Mouse (Mus musculus) lung, postnatal 0 days (tissue): Measurements from ENCODE around the gene Igsf21. TPM values are rescaled to one million over a fixed set of nuclear protein-coding genes. Genes with fewer than 3 reads are reported as not detected.

Experiments
- ATAC-seq: fragments of 200-750 bp; cut with Nextera tagmentation; 2 replicates; pipeline ENCODE4 v1.8.0; 2017; ENCODE audit warnings: moderate library complexity
- DNase-seq: peaks from one replicate; pipeline ENCODE4 v3.0.0-alpha.2; 2016; ENCODE audit warnings: low spot score
- H3K27ac ChIP-seq: fragments of 300-500 bp; sonication (generic); 2 replicates; pipeline ENCODE4 v1.5.1; 2014; ENCODE audit warnings: antibody characterized with exemption, mild to moderate bottlenecking, low read length, mixed read lengths
- H3K27me3 ChIP-seq: fragments of 300-500 bp; sonication (generic); replicated peaks from 2 replicates; pipeline ENCODE4 v1.6.1; 2014; ENCODE audit warnings: low read length, mixed read lengths; ENCODE audit not compliant: insufficient read depth
- H3K36me3 ChIP-seq: fragments of 300-500 bp; sonication (generic); 2 replicates; pipeline ENCODE4 v1.6.1; 2014; ENCODE audit warnings: low read length, mixed read lengths; ENCODE audit not compliant: insufficient read depth
- H3K4me1 ChIP-seq: fragments of 300-500 bp; sonication (generic); 2 replicates; pipeline ENCODE4 v1.6.1; 2014; ENCODE audit warnings: antibody characterized with exemption, low read depth, low read length, mixed read lengths; ENCODE audit not compliant: insufficient read depth
- H3K4me2 ChIP-seq: fragments of 300-500 bp; sonication (generic); replicated peaks from 2 replicates; pipeline ENCODE4 v1.6.1; 2014; ENCODE audit warnings: low read depth, mild to moderate bottlenecking, low read length, moderate library complexity, mixed read lengths
- H3K4me3 ChIP-seq: fragments of 300-500 bp; sonication (generic); 2 replicates; pipeline ENCODE4 v1.5.1; 2014; ENCODE audit warnings: low read depth, low read length
- H3K9ac ChIP-seq: fragments of 300-500 bp; sonication (generic); replicated peaks from 2 replicates; pipeline ENCODE4 v1.6.1; 2014; ENCODE audit warnings: low read depth, mild to moderate bottlenecking
- H3K9me3 ChIP-seq: fragments of 300-500 bp; sonication (generic); 2 replicates; pipeline ENCODE4 v1.6.1; 2016; ENCODE audit warnings: low read length, mixed read lengths
- CTCF ChIP-seq: IDR thresholded peaks from 2 replicates; pipeline ENCODE4 v1.5.1; 2016; ENCODE audit warnings: antibody characterized with exemption, mild to moderate bottlenecking
- EP300 ChIP-seq: IDR thresholded peaks from 2 replicates; pipeline ENCODE4 v1.6.1; 2016; ENCODE audit warnings: antibody characterized with exemption, mild to moderate bottlenecking, control low read depth
- WGBS: fragments of 180-500 bp; shearing (Covaris S2); extraction: QIAGEN DNeasy Blood & Tissue Kit; methylation state at CpG from one replicate; pipeline ENCODE4 v1.1.7; 2014; 5-methylcytosine and 5-hydroxymethylcytosine counted together
- polyA plus RNA-seq: library from polyadenylated mRNA; unstranded; fragments of >200 nt; fragmentation: Nextera tagmentation; extraction: Ambion mirVana; gene quantifications from 2 replicates; pipeline ENCODE4 v1.2.1, GENCODE M21; 2015

The Igsf21 gene
- polyA plus RNA-seq, 1 experiment from 2014 or later: 0.13 TPM

GRCm38 (mm10) chr4:140216096-140216495, 30.5 kb downstream of the Igsf21 start:
- ATAC-seq (no peak), DNase-seq (no peak)
- no peak overlapping the region for H3K4me3 ChIP-seq
- H3K4me1 ChIP-seq: no peaks in the 10 kb centered on the region
- no peaks in the 10 kb centered on the region for H3K9me3 ChIP-seq
- no peak overlapping the region for H3K4me2 ChIP-seq
- no peak for TF ChIP-seq EP300
- H3K36me3 ChIP-seq: no peaks in the 10 kb centered on the region
- 91% methylated on average over 7 of the region's 8 CpGs for WGBS
- no peak overlapping the region for H3K27ac ChIP-seq
- no peak overlapping the region for H3K9ac ChIP-seq
- no peaks in the 10 kb centered on the region for H3K27me3 ChIP-seq

GRCm38 (mm10) chr4:140215205-140215604, 31.4 kb downstream of the Igsf21 start:
- 50% methylated on average over 9 of the region's 9 CpGs for WGBS
- H3K27ac ChIP-seq: no peak overlapping the region
- H3K27me3 ChIP-seq: no peaks in the 10 kb centered on the region
- TF ChIP-seq CTCF (no peak), EP300 (no peak)
- H3K9me3 ChIP-seq: no peaks in the 10 kb centered on the region
- H3K4me2 ChIP-seq: no peak overlapping the region
- no peaks in the 10 kb centered on the region for H3K36me3 ChIP-seq
- DNase-seq: no peak
- no peak for ATAC-seq
- H3K4me3 ChIP-seq: no peak overlapping the region
- H3K4me1 ChIP-seq: no peaks in the 10 kb centered on the region
- no peak overlapping the region for H3K9ac ChIP-seq

GRCm38 (mm10) chr4:140214406-140214805, 32.2 kb downstream of the Igsf21 start:
- no peaks in the 10 kb centered on the region for H3K36me3 ChIP-seq
- no peak overlapping the region for H3K27ac ChIP-seq
- 8% methylated on average over 14 of the region's 14 CpGs for WGBS
- H3K9ac ChIP-seq: no peak overlapping the region
- H3K4me1 ChIP-seq: no peaks in the 10 kb centered on the region
- no peak for DNase-seq
- H3K9me3 ChIP-seq: no peaks in the 10 kb centered on the region
- H3K4me3 ChIP-seq: no peak overlapping the region
- no peak for TF ChIP-seq EP300
- no peak for TF ChIP-seq CTCF
- no peaks in the 10 kb centered on the region for H3K27me3 ChIP-seq
- H3K4me2 ChIP-seq: no peak overlapping the region
- ATAC-seq: no peak

DNA sequence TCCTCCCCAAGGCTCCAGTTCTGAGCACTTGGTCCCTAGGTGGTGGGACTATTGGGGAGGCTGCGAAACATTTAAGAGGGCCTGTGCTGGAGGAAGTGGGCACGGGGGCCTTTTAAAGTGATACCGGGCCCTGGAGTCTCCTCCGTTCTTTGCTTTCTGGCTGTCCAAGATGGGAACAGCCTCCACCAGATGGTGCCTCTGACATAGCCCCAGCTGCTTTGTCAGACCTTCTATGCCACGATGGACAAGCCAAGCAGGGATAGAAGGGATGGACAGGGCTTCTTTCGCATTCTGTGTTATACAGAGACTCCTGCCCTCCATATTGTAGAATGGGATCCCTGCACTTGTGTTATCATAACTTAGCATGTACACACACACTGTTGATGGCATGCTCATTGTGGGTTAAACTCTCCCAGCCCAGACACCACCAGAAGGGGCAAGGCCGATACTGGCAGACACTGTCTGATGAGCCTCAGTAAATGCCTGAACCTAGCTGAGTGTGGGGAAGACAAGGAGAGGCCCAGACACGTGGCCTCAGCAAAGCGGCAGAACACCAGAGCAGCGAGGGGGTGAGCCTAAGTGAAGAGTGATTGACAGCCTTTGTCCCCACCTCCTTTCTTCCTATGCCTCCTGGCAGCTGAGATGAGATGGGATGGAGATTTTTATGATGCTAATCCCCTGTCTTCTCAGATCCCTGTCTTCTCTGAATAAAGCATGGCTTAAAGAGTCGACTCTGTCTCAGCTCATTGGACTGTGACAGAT, 36.3 kb downstream of the Igsf21 start:
- DNase-seq (no peak), ATAC-seq (no peak)
- no peak overlapping the region for H3K4me2 ChIP-seq
- H3K36me3 ChIP-seq: no peaks in the 10 kb centered on the region
- H3K27me3 ChIP-seq: no peaks in the 10 kb centered on the region
- no peak overlapping the region for H3K4me3 ChIP-seq
- no peaks in the 10 kb centered on the region for H3K9me3 ChIP-seq
- no peak overlapping the region for H3K9ac ChIP-seq
- TF ChIP-seq EP300: no peak
- H3K27ac ChIP-seq: no peak overlapping the region
- no peaks in the 10 kb centered on the region for H3K4me1 ChIP-seq
- 64% methylated on average over 11 of the region's 11 CpGs for WGBS

DNA sequence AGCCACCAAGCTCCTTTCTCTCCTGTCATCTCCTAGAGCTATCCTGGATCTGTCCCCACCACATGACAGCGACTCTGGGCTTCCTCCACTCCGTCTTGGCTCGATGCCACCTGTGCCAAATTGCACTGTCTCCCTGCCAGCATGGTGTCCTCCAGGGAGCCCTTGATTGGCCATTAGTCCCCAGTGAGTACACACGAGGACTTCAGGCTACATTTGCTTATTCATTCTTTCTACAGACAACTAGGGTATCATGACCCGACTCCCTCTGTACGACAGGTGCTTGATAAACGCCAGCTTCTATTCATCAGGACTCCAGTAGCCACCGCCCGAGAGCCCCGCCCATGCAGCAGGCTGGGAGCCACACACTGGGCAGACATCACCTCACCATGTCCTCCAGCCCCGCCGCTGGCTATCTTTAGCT, 40.8 kb downstream of the Igsf21 start:
- Histone ChIP-seq H3K9ac (no peak overlapping the region), H3K36me3 (no peaks in the 10 kb centered on the region), H3K4me2 (no peak overlapping the region), H3K27me3 (no peaks in the 10 kb centered on the region), H3K4me3 (no peak overlapping the region), H3K4me1 (no peaks in the 10 kb centered on the region), H3K27ac (no peak overlapping the region), H3K9me3 (no peaks in the 10 kb centered on the region)
- DNase-seq: no peak
- no peak for ATAC-seq
- TF ChIP-seq EP300 (no peak), CTCF (no peak)
- WGBS: 33% methylated on average over 12 of the region's 12 CpGs

DNA sequence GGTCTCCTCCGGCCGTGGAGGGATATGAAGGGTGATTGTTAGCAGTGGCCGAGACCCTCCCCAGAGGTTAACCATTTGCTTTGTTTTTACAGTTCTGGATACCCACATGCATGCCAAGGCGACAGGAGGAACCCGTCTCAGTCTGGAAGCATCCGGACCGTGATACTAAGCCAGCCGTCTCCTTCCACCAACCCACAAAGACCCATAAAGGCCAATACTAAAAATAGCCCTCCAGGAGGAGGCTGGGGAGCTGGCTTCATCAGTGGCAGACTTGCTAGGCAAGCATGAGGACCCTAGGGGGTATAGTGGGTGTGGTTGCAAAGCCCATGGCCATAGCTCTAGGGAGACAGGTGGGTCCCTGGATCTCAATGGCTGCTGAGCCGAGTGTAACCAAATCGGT, 41.8 kb downstream of the Igsf21 start:
- Histone ChIP-seq H3K36me3 (no peaks in the 10 kb centered on the region), H3K9me3 (no peaks in the 10 kb centered on the region), H3K4me3 (no peak overlapping the region), H3K4me1 (no peaks in the 10 kb centered on the region), H3K27ac (no peak overlapping the region), H3K4me2 (no peak overlapping the region), H3K9ac (no peak overlapping the region), H3K27me3 (no peaks in the 10 kb centered on the region)
- TF ChIP-seq EP300 (no peak), CTCF (no peak)
- ATAC-seq (no peak), DNase-seq (no peak)
- 69% methylated on average over 10 of the region's 10 CpGs for WGBS
